Mouse (Mus musculus): ENCODE data around the gene Krt90.
"Not testable (repeated sequence)": the region's sequence is repeated elsewhere in the genome, so short reads cannot be mapped to it uniquely, and the experiment has no call there.

The Krt90 gene

DNA sequence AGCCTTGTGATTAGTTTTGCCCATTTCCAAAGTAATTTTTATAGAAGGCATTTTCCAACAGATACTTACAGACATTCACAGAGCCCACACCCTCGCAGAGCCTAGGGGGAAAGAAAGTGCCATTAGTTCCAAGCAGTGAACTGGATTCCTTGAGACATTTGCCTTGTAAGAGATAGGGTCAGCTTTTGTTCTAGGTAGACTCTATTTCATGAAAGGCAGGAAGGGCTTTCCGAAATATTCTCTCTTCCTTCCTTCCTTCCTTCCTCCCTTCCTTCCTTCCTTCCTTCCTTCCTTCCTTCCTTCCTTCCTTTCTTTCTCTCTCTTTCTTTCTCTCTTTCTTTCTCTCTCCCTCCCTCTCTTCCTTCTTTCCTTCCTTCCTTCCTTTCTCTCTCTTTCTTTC is 45.6 kb downstream of the Krt90 start, which contains the start of gene Gm49425:
Gene Gm49425, minus strand, starts transcription at position 101 of the 400 bp plus-strand sequence.
- DNase-seq (ENCODE audit: low read depth, low spot score): not testable (repeated sequence)

DNA sequence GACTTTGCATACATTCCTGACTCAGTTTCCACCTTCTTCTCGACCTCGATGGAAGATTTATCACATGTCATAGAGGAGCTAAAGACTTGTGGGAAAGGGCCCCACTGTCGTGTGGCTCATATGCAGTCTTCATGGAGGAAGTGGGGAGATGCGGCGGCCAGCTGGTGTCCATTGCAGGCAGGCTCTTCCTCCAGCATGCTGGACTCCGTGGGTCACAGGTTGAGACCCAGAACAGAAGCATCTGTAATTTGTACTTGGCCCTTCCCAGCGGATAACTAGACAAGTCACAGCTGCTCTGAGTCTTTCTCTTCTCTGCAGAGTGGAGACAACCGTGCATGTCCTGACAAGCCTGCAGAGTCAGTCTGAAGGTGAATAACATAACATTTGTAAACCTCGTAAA is 54.5 kb downstream of the Krt90 start:
- DNase-seq (ENCODE audit: low read depth, low spot score): no peak

DNA sequence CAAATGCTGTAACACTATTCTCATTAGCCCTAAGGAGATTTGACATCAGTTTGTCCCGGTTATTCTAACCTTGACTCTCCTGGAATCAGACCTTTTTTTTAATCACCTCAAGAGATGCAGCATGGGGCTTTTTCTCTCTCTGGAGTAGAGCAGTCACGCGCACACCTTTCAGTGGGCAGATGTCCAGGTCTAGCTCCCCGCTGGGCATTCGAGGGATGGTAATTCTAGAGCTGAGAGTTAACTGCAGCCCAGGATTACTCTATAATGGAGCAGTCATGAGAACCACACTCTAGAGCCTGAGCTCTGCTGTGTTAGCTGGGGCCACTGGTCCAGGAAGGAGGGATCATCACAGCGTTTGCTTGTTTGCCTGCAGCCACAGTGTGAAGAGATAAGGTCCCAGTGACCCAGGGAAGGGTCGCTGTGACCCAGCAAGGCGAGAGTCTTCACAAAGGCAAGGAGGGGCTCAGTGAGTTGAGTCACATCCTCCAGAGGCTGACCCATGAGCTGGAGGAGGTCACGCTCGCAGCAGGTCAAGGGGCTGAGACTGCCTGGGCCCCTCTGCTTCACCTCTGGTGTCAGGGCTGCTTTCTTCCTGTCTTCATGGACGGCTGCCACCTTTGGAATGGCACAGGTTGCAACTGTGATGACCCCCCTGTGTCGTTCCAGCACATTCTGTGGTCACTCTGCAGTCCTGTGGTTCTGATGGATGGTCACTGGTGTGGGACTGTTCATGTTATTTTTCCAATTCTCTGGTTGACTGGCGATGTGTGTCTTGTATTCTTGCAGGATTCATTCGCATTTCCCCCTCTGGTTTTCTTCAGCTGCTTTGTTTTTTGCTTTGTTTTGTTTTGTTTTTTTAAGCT is 55.6 kb downstream of the Krt90 start:
- no peak for DNase-seq (ENCODE audit: low read depth, low spot score)

Measured in mesoderm, embryonic 11.5 days (tissue).